Mouse (Mus musculus) olfactory bulb, adult 2 months (tissue): ENCODE measurements around the gene Angptl4. TPM values are rescaled to one million over a fixed set of nuclear protein-coding genes. Genes with fewer than 3 reads are reported as not detected.
A peak's percentile ranks its signal among the peaks of the same experiment; 100 is the strongest.

Source experiments
- H3K27ac ChIP-seq: fragments of 200-500 bp; 2 replicates; pipeline ENCODE4 v1.5.1; 2012; ENCODE audit warnings: low read depth, low read length; ENCODE audit not compliant: insufficient read depth
- H3K4me1 ChIP-seq: fragments of 200-500 bp; 2 replicates; pipeline ENCODE4 v1.6.1; 2012; ENCODE audit warnings: low read length; ENCODE audit not compliant: control insufficient read depth, insufficient read depth
- H3K4me3 ChIP-seq: fragments of 200-500 bp; 2 replicates; pipeline ENCODE4 v1.5.1; 2012; ENCODE audit warnings: mild to moderate bottlenecking, low read depth, low read length, moderate library complexity; ENCODE audit not compliant: insufficient read depth
- CTCF ChIP-seq: fragments of 200-500 bp; IDR thresholded peaks from 2 replicates; pipeline ENCODE4 v1.5.1; 2012; ENCODE audit warnings: low read depth, mild to moderate bottlenecking, low read length, moderate library complexity; ENCODE audit not compliant: insufficient read depth
- POLR2A ChIP-seq: fragments of 200-500 bp; IDR thresholded peaks from 2 replicates; pipeline ENCODE4 v1.6.1; 2012; ENCODE audit warnings: mild to moderate bottlenecking, low read depth, low read length, moderate library complexity; ENCODE audit not compliant: insufficient read depth
- WGBS: fragments of 180-500 bp; shearing (Covaris S2); methylation state at CpG from one replicate; pipeline ENCODE4 v1.1.7; 2018; 5-methylcytosine and 5-hydroxymethylcytosine counted together
- polyA plus RNA-seq: library from polyadenylated mRNA; stranded (reverse); fragments of >200 nt; gene quantifications from 2 replicates; pipeline ENCODE4 v1.2.4, GENCODE M21; 2012; ENCODE audit warnings: low replicate concordance; ENCODE audit not compliant: missing spikeins, insufficient read depth, insufficient read length

Gene Angptl4
- polyA plus RNA-seq, 1 experiment = not detected

- TF ChIP-seq POLR2A = no peak
- TF ChIP-seq CTCF = no peak
- 96% methylated on average over 4 of the region's 4 CpGs for WGBS
- H3K27ac ChIP-seq = no peak overlapping the region
Observed at GRCm38 (mm10) chr17:33771617-33772016, 10.0 kb downstream of the Angptl4 start.

GRCm38 (mm10) chr17:33766389-33766788 lies 15.2 kb downstream of the Angptl4 start:
- TF ChIP-seq CTCF (no peak), POLR2A (no peak)
- Histone ChIP-seq H3K27ac (no peak overlapping the region), H3K4me1 (no peaks in the 10 kb centered on the region), H3K4me3 (no peak overlapping the region)
- WGBS = 78% methylated on average over 3 of the region's 3 CpGs

More at GRCm38 (mm10) chr17:33771617-33772016, 10.0 kb downstream of the Angptl4 start:
- Histone ChIP-seq H3K4me1 (no peaks in the 10 kb centered on the region), H3K4me3 (no peak overlapping the region)

- TF ChIP-seq POLR2A = 0 out of 2 replicates have a peak, but pooled peaks have one; percentile 1
- TF ChIP-seq CTCF = no peak
- Histone ChIP-seq H3K4me3 (peak within 1 kb of the TSS; percentile 84), H3K27ac (peak within 1 kb of the TSS; percentile 99), H3K4me1 (peaks cover 22% of the 10 kb centered on the region)
- 3% methylated on average over 35 of the region's 35 CpGs for whole genome bisulfite sequencing
Observed at GRCm38 (mm10) chr17:33760255-33761165, 21.1 kb downstream of the Angptl4 start, which contains the start of gene Rab11b. Rab11b (minus strand) TSS chr17:33760530.

- peaks cover 27% of the 10 kb centered on the region for H3K4me1 ChIP-seq
- H3K4me3 ChIP-seq = peak overlapping the region; percentile 84
- H3K27ac ChIP-seq = peak overlapping the region; percentile 99
- TF ChIP-seq CTCF (no peak), POLR2A (0 out of 2 replicates have a peak, but pooled peaks have one; percentile 53)
- WGBS = 0% methylated on average over 37 of the region's 38 CpGs
Observed at GRCm38 (mm10) chr17:33759767-33760254, 21.8 kb downstream of the Angptl4 start.

GRCm38 (mm10) chr17:33757231-33757630 lies 24.4 kb downstream of the Angptl4 start:
- peaks cover 29% of the 10 kb centered on the region for H3K4me1 ChIP-seq
- no peak for TF ChIP-seq CTCF
- no peak for TF ChIP-seq POLR2A
- 29% methylated on average over 4 of the region's 4 CpGs for WGBS
- no peak overlapping the region for H3K4me3 ChIP-seq
- H3K27ac ChIP-seq = no peak overlapping the region

- 53% methylated on average over 3 of the region's 3 CpGs for WGBS
- Histone ChIP-seq H3K27ac (peak overlapping the region; percentile 23; the same call in 1 of the 2 replicates), H3K4me1 (peaks cover 30% of the 10 kb centered on the region), H3K4me3 (no peak overlapping the region)
- TF ChIP-seq POLR2A = no peak
- TF ChIP-seq CTCF = no peak
Observed at GRCm38 (mm10) chr17:33756108-33756790, 25.4 kb downstream of the Angptl4 start.

- H3K4me3 ChIP-seq = no peak overlapping the region
- peaks cover 31% of the 10 kb centered on the region for H3K4me1 ChIP-seq
- H3K27ac ChIP-seq = peak overlapping the region; percentile 56
- no peak for TF ChIP-seq POLR2A
- TF ChIP-seq CTCF = no peak
- 51% methylated on average over 10 of the region's 10 CpGs for WGBS
Observed at GRCm38 (mm10) chr17:33755418-33756107, 26.1 kb downstream of the Angptl4 start.

- WGBS = 67% methylated on average over 1 of the region's 1 CpGs
Observed at GRCm38 (mm10) chr17:33754656-33755055, 27.0 kb downstream of the Angptl4 start.

More at GRCm38 (mm10) chr17:33754656-33755055, 27.0 kb downstream of the Angptl4 start:
- peaks cover 31% of the 10 kb centered on the region for H3K4me1 ChIP-seq
- no peak overlapping the region for H3K4me3 ChIP-seq
- 0 out of 2 replicates have a peak overlapping the region, but pooled peaks have one; percentile 20 for H3K27ac ChIP-seq
- TF ChIP-seq CTCF (no peak), POLR2A (no peak)
